Mouse (Mus musculus) liver, adult 2 months (tissue): ENCODE results near the gene Ccdc93.

ENCODE experiments used
- CTCF ChIP-seq: fragments of 200-500 bp; IDR thresholded peaks from 2 replicates; pipeline ENCODE4 v1.5.1; 2011; ENCODE audit warnings: low read depth, low read length, control low read depth
- POLR2A ChIP-seq: fragments of 200-500 bp; IDR thresholded peaks from 2 replicates; pipeline ENCODE4 v1.6.1; 2011; ENCODE audit warnings: low read length, control low read depth; ENCODE audit not compliant: insufficient read depth; ENCODE audit errors: extremely low read depth

DNA sequence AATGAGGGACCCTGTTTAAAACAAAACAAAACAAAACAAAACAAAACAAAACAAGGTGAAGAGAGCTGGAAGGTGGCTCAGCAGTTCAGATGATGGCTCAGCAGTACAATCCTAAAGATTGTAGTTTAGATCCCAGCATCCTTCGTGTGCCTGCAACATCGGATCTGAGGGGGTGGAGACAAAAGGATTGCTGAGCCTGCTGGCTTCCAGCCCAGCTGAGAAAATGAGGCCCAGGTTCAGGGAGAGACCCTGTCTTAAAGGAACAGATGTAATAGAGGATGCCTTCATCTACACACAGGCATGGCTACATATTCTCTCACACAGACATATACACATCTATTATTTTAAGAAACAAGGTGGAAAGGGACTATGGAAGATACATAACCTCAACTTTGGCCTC lies 80.3 kb downstream of the Ccdc93 start:
- TF ChIP-seq POLR2A, result no peak
- TF ChIP-seq CTCF, result no peak
